Mouse (Mus musculus) Patski (cell line): ENCODE results near the gene Cyp2c23. TPM values are rescaled to one million over a fixed set of nuclear protein-coding genes. Genes with fewer than 3 reads are reported as not detected.

Experiments
- ATAC-seq: fragments of 100-300 bp; one replicate; pipeline ENCODE4 v1.8.0; 2021
- CTCF ChIA-PET: fragments of 350-600 bp; sonication (Branson Sonifier 250); formaldehyde crosslinking; loops from one replicate; lab custom pipeline; 2022; ENCODE audit warnings: inconsistent platforms; lab: Charles Lee
- POLR2A ChIA-PET: fragments of 350-600 bp; sonication (Branson Sonifier 250); formaldehyde crosslinking; loops from one replicate; lab custom pipeline; 2022; ENCODE audit warnings: antibody characterized with exemption, inconsistent platforms; lab: Charles Lee
- DNase-seq: peaks from one replicate; pipeline ENCODE4 v3.0.0-alpha.2; 2011; ENCODE audit warnings: low read depth, low spot score
- H3K27me3 ChIP-seq: fragments of 371-371 bp; one replicate; pipeline ENCODE4 v1.5.1; 2021
- CTCF ChIP-seq: fragments of 100-300 bp; IDR thresholded peaks from one replicate; pipeline ENCODE4 v1.5.1; 2021
- in situ Hi-C: fragments of 300-500 bp; cut with MboI; formaldehyde crosslinking; loops from 3 replicates; pipeline ENCODE4 v1.11.1; 2018; ENCODE audit warnings: low pct_unique_long_range_greater_than_20kb, mixed read lengths
- polyA plus RNA-seq: library from polyadenylated mRNA; unstranded; gene quantifications from one replicate; pipeline ENCODE4 v1.2.3, GENCODE M21; 2021

Cyp2c23 gene
- polyA plus RNA-seq, 1 experiment from 2014 or later = 0.58 TPM

- ChIA-PET POLR2A (no interaction called here), CTCF (interaction anchor here (0.9 to 1.4 kb wide), 3 partner anchors 9 to 18 kb away, joined by 3 to 6 read pairs (median 3); no protein-coding TSS in a partner anchor)
- H3K27me3 ChIP-seq = no peaks in the 10 kb centered on the region
- in situ Hi-C loops = no loop called here
- ATAC-seq (no peak), DNase-seq (no peak)
- TF ChIP-seq CTCF = no peak
Measured at GRCm38 (mm10) chr19:44063773-44064172, 34.8 kb upstream of the Cyp2c23 start.

- in situ Hi-C loops = no loop called here
- TF ChIP-seq CTCF = no peak
Measured at GRCm38 (mm10) chr19:44060226-44060625, 31.2 kb upstream of the Cyp2c23 start.

GRCm38 (mm10) chr19:44055173-44055826 lies 26.3 kb upstream of the Cyp2c23 start:
- no peak for DNase-seq
- H3K27me3 ChIP-seq = no peaks in the 10 kb centered on the region
- TF ChIP-seq CTCF = no peak
- ChIA-PET CTCF (interaction anchor here (1.5 kb wide), 1 partner anchor 8 kb away, joined by 3 read pairs; no protein-coding TSS in a partner anchor), POLR2A (no interaction called here)
- in situ Hi-C loops = no loop called here
- ATAC-seq = no peak

More at GRCm38 (mm10) chr19:44060226-44060625, 31.2 kb upstream of the Cyp2c23 start:
- ChIA-PET POLR2A (no interaction called here), CTCF (no interaction called here)
- H3K27me3 ChIP-seq = no peaks in the 10 kb centered on the region
- ATAC-seq = no peak
- DNase-seq = no peak

GRCm38 (mm10) chr19:44050388-44050787 lies 21.4 kb upstream of the Cyp2c23 start:
- POLR2A ChIA-PET = no interaction called here
- CTCF ChIA-PET = interaction anchor here (1.6 kb wide), 1 partner anchor 27 kb away, joined by 3 read pairs; no protein-coding TSS in a partner anchor
- DNase-seq (no peak), ATAC-seq (no peak)
- no peaks in the 10 kb centered on the region for H3K27me3 ChIP-seq
- in situ Hi-C loops = no loop called here
- no peak for TF ChIP-seq CTCF

GRCm38 (mm10) chr19:44049282-44049681 lies 20.3 kb upstream of the Cyp2c23 start:
- no peaks in the 10 kb centered on the region for H3K27me3 ChIP-seq
- ChIA-PET POLR2A (interaction anchor here (0.7 kb wide), 1 partner anchor 181 kb away, joined by 6 read pairs; no protein-coding TSS in a partner anchor), CTCF (interaction anchor here (0.8 to 1.4 kb wide), 2 partner anchors 10 to 14 kb away, joined by 3 read pairs; no protein-coding TSS in a partner anchor)
- in situ Hi-C loops = no loop called here
- ATAC-seq (no peak), DNase-seq (no peak)
- TF ChIP-seq CTCF = no peak

- in situ Hi-C loops = no loop called here
- POLR2A ChIA-PET = no interaction called here
- no peak for TF ChIP-seq CTCF
Measured at GRCm38 (mm10) chr19:44045847-44046246, 16.8 kb upstream of the Cyp2c23 start.

GRCm38 (mm10) chr19:44042121-44042520 lies 13.1 kb upstream of the Cyp2c23 start:
- DNase-seq = no peak
- no peak for TF ChIP-seq CTCF
- in situ Hi-C loops = no loop called here
- ChIA-PET CTCF (no interaction called here), POLR2A (no interaction called here)
- ATAC-seq = no peak
- H3K27me3 ChIP-seq = no peaks in the 10 kb centered on the region

More at GRCm38 (mm10) chr19:44045847-44046246, 16.8 kb upstream of the Cyp2c23 start:
- no peaks in the 10 kb centered on the region for H3K27me3 ChIP-seq
- ATAC-seq (no peak), DNase-seq (no peak)
- CTCF ChIA-PET = no interaction called here

- ChIA-PET POLR2A (no interaction called here), CTCF (interaction anchor here (1.6 kb wide), 1 partner anchor 10 kb away, joined by 4 read pairs; no protein-coding TSS in a partner anchor)
- no peak for TF ChIP-seq CTCF
- DNase-seq (no peak), ATAC-seq (no peak)
- in situ Hi-C loops = no loop called here
- no peaks in the 10 kb centered on the region for H3K27me3 ChIP-seq
Measured at GRCm38 (mm10) chr19:44033396-44033795, 4.4 kb upstream of the Cyp2c23 start.

- no peak for TF ChIP-seq CTCF
- CTCF ChIA-PET = interaction anchor here (1.6 kb wide), 1 partner anchor 11 kb away, joined by 4 read pairs; no protein-coding TSS in a partner anchor
- no peaks in the 10 kb centered on the region for H3K27me3 ChIP-seq
- POLR2A ChIA-PET = no interaction called here
- in situ Hi-C loops = no loop called here
- DNase-seq = no peak
- no peak for ATAC-seq
Measured at GRCm38 (mm10) chr19:44032046-44032744, 3.2 kb upstream of the Cyp2c23 start.

GRCm38 (mm10) chr19:44030024-44030423 lies 1.0 kb upstream of the Cyp2c23 start:
- ATAC-seq = no peak

More at GRCm38 (mm10) chr19:44030024-44030423, 1.0 kb upstream of the Cyp2c23 start:
- ChIA-PET POLR2A (no interaction called here), CTCF (no interaction called here)
- H3K27me3 ChIP-seq = no peaks in the 10 kb centered on the region
- TF ChIP-seq CTCF = no peak
- in situ Hi-C loops = no loop called here
- DNase-seq = no peak
